Mouse (Mus musculus): Measurements from ENCODE around the gene Rpe65. TPM values are rescaled to one million over a fixed set of nuclear protein-coding genes. Genes with fewer than 3 reads are reported as not detected.

The Rpe65 gene
- total RNA-seq (2022): not detected

- DNase-seq (ENCODE audit: low spot score in 2 of 2): no peak
Measured at GRCm38 (mm10) chr3:159598875-159599274, at the start of gene Rpe65. Rpe65 (plus strand) TSS chr3:159599175.

GRCm38 (mm10) chr3:159550224-159550623 lies 48.8 kb upstream of the Rpe65 start:
- DNase-seq (ENCODE audit: low spot score in 2 of 2): no peak

GRCm38 (mm10) chr3:159614977-159615376 lies 16.0 kb downstream of the Rpe65 start:
- no peak for DNase-seq (ENCODE audit: low spot score in 2 of 2)

GRCm38 (mm10) chr3:159621026-159621425 lies 22.1 kb downstream of the Rpe65 start:
- DNase-seq (ENCODE audit: low spot score in 2 of 2): no peak

- no peak for DNase-seq (ENCODE audit: low spot score in 2 of 2)
Measured at GRCm38 (mm10) chr3:159624010-159624409, 25.0 kb downstream of the Rpe65 start.

- no peak for DNase-seq (ENCODE audit: low spot score in 2 of 2)
Measured at GRCm38 (mm10) chr3:159660741-159661140, 61.8 kb downstream of the Rpe65 start.

- no peak for DNase-seq (ENCODE audit: low spot score in 2 of 2)
Measured at GRCm38 (mm10) chr3:159663333-159663732, 64.4 kb downstream of the Rpe65 start.

Other genes with a start within 250 kb of the Rpe65 start
- gene Depdc1a, start 103.7 kb upstream of the Rpe65 start, total RNA-seq (2022): not detected
- 10 to 100 TPM; 26.4 to 33.9 (median 28.4) TPM for gene Wls, start 240.5 kb downstream of the Rpe65 start, total RNA-seq (2022)